Mouse (Mus musculus): ENCODE measurements around the gene Myzap.

- TF ChIP-seq GATA1 (IDR thresholded peaks at IDR 0.05; ENCODE audit: borderline replicate concordance, low read length): no peak
- TF ChIP-seq FLI1 (IDR thresholded peaks at IDR 0.05; ENCODE audit: low read length): no peak
Measured at GRCm38 (mm10) chr9:71628921-71629320, 36.8 kb upstream of the Myzap start.
